Mouse (Mus musculus) liver, postnatal 0 days (tissue): ENCODE data around the gene Twf1. TPM values are rescaled to one million over a fixed set of nuclear protein-coding genes. Genes with fewer than 3 reads are reported as not detected.
A peak's percentile ranks its signal among the peaks of the same experiment; 100 is the strongest.

ENCODE experiments used
- ATAC-seq: fragments of 200-750 bp; cut with Nextera tagmentation; 2 replicates; pipeline ENCODE4 v1.8.0; 2017; ENCODE audit warnings: mild to moderate bottlenecking, moderate library complexity
- DNase-seq: peaks from one replicate; pipeline ENCODE4 v3.0.0-alpha.2; 2016
- H3K27ac ChIP-seq: fragments of 300-500 bp; sonication (generic); 2 replicates; pipeline ENCODE4 v1.5.1; 2014; ENCODE audit warnings: antibody characterized with exemption, moderate library complexity, mild to moderate bottlenecking, low read depth
- H3K27me3 ChIP-seq: fragments of 300-500 bp; sonication (generic); 2 replicates; pipeline ENCODE4 v1.6.1; 2014; ENCODE audit warnings: low read length, control low read depth, mixed read lengths; ENCODE audit not compliant: insufficient read depth
- H3K36me3 ChIP-seq: fragments of 300-500 bp; sonication (generic); replicated peaks from 2 replicates; pipeline ENCODE4 v1.6.1; 2014; ENCODE audit warnings: mild to moderate bottlenecking, control low read depth, low read length, moderate library complexity, mixed read lengths; ENCODE audit not compliant: insufficient read depth
- H3K4me1 ChIP-seq: fragments of 300-500 bp; sonication (generic); 2 replicates; pipeline ENCODE4 v1.6.1; 2014; ENCODE audit warnings: antibody characterized with exemption, mild to moderate bottlenecking, control low read depth; ENCODE audit not compliant: insufficient read depth
- H3K4me2 ChIP-seq: fragments of 300-500 bp; sonication (generic); 2 replicates; pipeline ENCODE4 v1.6.1; 2014; ENCODE audit warnings: low read depth, mild to moderate bottlenecking, low read length, moderate library complexity, mixed read lengths
- H3K4me3 ChIP-seq: fragments of 300-500 bp; sonication (generic); 2 replicates; pipeline ENCODE4 v1.5.1; 2014; ENCODE audit warnings: low read depth, low read length
- H3K9ac ChIP-seq: fragments of 300-500 bp; sonication (generic); replicated peaks from 2 replicates; pipeline ENCODE4 v1.6.1; 2014; ENCODE audit warnings: mild to moderate bottlenecking, moderate library complexity
- H3K9me3 ChIP-seq: fragments of 300-500 bp; sonication (generic); 2 replicates; pipeline ENCODE4 v1.6.1; 2016; ENCODE audit warnings: mild to moderate bottlenecking, control low read depth, low read length, mixed read lengths
- CTCF ChIP-seq: sonication (generic); IDR thresholded peaks from 2 replicates; pipeline ENCODE4 v1.5.1; 2016; ENCODE audit warnings: antibody characterized with exemption, low read depth
- EP300 ChIP-seq: IDR thresholded peaks from 2 replicates; pipeline ENCODE4 v1.6.1; 2016; ENCODE audit warnings: antibody characterized with exemption, low read depth, mild to moderate bottlenecking
- WGBS: fragments of 180-500 bp; shearing (Covaris S2); extraction: QIAGEN DNeasy Blood & Tissue Kit; methylation state at CpG from one replicate; pipeline ENCODE4 v1.1.7; 2014; ENCODE audit not compliant: insufficient replicate concordance; 5-methylcytosine and 5-hydroxymethylcytosine counted together
- polyA plus RNA-seq: library from polyadenylated mRNA; unstranded; fragments of >200 nt; fragmentation: Nextera tagmentation; extraction: Ambion mirVana; gene quantifications from 2 replicates; pipeline ENCODE4 v1.2.1, GENCODE M21; 2015

The Twf1 gene
- polyA plus RNA-seq, 1 experiment from 2014 or later: 31.2 TPM

DNA sequence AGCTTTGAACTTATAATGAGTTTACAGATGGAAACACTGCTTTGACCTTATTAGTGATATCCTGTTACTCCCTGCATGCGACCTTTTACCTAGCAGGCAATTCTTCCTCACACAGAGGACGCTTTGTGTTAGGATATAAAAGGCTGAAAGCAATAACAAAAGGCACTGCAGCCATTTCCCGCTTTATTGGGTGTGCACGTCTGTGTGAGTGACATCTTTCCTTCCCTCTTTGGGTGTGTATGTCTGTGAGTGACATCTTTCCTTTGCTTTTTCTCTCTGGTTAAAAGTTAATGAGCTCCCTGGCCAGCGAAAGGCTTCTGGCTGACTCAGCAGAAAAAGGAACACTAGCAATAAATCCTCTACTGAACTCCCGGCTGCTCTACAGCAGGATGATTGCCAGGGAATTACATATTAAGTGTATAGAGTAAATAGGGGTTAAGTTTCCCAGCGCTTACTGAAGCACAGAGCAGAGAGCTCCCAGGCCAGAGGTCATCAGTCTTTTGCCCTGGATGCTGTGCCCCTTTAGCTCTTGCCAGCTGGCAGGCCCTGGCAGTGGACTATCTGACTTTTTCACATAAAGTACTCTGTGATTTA, 7.6 kb downstream of the Twf1 start:
- H3K27ac ChIP-seq: no peak overlapping the region
- H3K4me3 ChIP-seq: no peak overlapping the region
- no peaks in the 10 kb centered on the region for H3K27me3 ChIP-seq
- TF ChIP-seq CTCF (no peak), EP300 (no peak)
- H3K36me3 ChIP-seq: peaks cover 68% of the 10 kb centered on the region
- H3K9ac ChIP-seq: no peak overlapping the region
- no peak overlapping the region for H3K4me2 ChIP-seq
- no peaks in the 10 kb centered on the region for H3K4me1 ChIP-seq
- 76% methylated on average over 7 of the region's 7 CpGs for WGBS
- DNase-seq: no peak
- ATAC-seq: peak; percentile 27; the same call in 1 of the 2 replicates
- H3K9me3 ChIP-seq: no peaks in the 10 kb centered on the region

DNA sequence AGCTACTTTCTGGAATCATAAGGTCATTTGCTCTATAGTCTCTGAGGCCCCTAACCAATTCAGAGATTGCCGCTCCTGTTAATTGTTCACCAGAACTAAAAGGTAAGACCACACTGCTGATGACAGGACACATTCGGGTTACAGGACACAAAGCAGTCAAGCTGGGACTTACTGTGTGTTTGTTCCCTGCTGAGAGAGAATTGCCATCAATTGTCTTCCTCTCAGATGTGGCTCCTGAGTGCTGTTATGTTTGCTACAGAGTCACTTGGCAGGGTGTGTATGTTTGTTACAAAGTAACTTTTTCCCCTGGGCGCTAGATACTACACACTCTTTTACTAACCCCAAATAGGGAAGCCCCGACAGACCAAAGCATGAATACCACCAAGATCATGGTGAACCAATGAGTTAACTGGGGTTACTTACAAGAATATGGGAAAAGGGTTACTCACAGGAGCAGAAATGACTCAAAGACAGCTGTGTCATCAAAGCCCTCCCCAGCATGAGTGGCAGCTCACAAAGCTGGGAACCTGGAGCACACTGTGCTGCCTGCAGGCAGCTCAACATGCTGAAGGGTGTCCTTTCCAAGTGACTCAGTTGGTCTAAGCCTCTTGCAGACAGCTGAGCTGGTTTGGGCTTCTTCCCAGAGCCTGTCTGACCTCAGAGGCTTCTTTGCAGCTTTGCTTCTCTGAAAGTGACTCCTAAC, 15.0 kb downstream of the Twf1 start:
- H3K4me3 ChIP-seq: no peak overlapping the region
- no peaks in the 10 kb centered on the region for H3K27me3 ChIP-seq
- no peaks in the 10 kb centered on the region for H3K4me1 ChIP-seq
- H3K27ac ChIP-seq: no peak overlapping the region
- H3K9me3 ChIP-seq: no peaks in the 10 kb centered on the region
- ATAC-seq: no peak
- DNase-seq: no peak
- peaks cover 7% of the 10 kb centered on the region; the same call in 1 of the 2 replicates for H3K36me3 ChIP-seq
- H3K4me2 ChIP-seq: no peak overlapping the region
- TF ChIP-seq EP300 (no peak), CTCF (no peak)
- H3K9ac ChIP-seq: no peak overlapping the region
- 59% methylated on average over 4 of the region's 4 CpGs for WGBS

DNA sequence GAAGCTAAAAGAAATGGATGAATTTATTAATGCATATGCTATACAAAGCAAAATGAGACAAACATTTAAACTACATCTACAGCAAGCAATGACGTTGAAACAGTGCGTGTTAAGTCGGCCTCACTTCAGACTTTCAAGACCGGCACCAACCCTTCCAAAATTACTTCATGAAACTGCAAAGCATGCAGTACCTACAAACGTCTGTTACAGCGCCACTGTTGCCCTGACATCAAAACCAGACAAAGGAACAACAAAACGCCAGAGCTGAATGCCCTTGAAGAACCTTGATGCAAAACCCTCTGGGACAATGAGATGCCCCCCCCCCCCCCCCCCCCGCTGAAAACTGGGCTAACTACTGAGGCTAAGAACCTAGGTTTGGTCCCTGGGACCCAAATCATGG, 16.9 kb downstream of the Twf1 start:
- no peak overlapping the region for H3K4me2 ChIP-seq
- H3K27me3 ChIP-seq: no peaks in the 10 kb centered on the region
- TF ChIP-seq CTCF (no peak), EP300 (no peak)
- H3K9ac ChIP-seq: no peak overlapping the region
- no peaks in the 10 kb centered on the region for H3K9me3 ChIP-seq
- no peaks in the 10 kb centered on the region for H3K4me1 ChIP-seq
- 67% methylated on average over 8 of the region's 8 CpGs for WGBS
- DNase-seq (no peak), ATAC-seq (no peak)
- no peak overlapping the region for H3K4me3 ChIP-seq
- no peak overlapping the region for H3K27ac ChIP-seq
- H3K36me3 ChIP-seq: 0 out of 2 replicates have a peak, but pooled peaks cover 3% of the 10 kb centered on the region

DNA sequence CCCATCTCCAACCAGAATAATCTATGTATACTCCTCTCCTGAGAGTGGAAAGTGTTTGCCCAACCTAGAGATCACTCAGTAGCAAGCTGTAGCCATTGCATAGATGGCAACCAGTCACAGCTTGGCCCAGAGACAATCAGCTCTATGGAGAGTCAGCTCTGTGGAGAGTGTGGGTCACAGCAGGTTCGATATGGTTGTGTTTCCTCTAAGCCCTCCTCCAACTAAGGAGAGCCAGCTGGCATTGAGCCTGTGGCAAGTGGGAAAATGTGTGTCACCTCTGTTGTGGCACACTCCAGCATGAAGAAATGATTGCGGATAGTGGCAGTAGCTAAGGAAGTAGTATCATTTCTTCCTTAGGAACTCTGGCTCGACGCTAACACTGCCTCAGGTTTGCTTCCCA, 18.2 kb downstream of the Twf1 start:
- H3K9ac ChIP-seq: no peak overlapping the region
- WGBS: 75% methylated on average over 4 of the region's 4 CpGs
- ATAC-seq: no peak
- no peaks in the 10 kb centered on the region for H3K36me3 ChIP-seq
- no peak overlapping the region for H3K4me3 ChIP-seq
- H3K4me2 ChIP-seq: no peak overlapping the region
- H3K27ac ChIP-seq: no peak overlapping the region
- H3K4me1 ChIP-seq: no peaks in the 10 kb centered on the region
- DNase-seq: no peak
- no peaks in the 10 kb centered on the region for H3K9me3 ChIP-seq
- TF ChIP-seq EP300 (no peak), CTCF (no peak)
- H3K27me3 ChIP-seq: no peaks in the 10 kb centered on the region

DNA sequence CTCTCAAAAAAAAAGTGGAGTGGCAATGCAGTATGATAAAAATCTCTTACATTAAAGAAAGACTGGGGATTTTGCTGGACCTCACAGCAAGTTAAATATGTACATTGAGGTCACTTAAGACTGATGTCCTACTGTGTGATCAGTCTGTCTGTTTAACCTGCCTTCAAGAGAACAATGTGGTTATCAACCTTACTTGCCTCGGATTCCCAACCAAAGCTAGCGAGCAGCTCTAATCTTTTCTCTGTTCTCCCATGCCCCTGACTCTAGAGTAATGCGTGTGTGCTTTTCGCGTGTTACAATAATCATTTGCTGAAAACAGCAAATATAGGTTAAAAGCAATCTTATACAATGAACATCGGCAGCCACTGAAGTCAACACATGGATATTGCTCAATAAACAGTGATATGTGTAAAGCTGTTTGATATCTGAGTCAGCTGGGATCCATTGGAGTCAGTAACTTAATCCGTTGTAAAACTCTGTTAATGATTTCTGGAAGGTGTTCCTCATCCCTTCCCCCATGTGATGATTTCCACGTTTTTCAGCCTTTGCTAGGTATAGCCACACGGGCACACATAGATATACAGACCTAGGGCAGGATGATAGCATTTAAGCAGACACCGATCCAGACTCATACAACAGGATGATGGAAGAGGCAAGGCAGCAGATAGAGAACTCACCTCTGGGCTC, 21.1 kb downstream of the Twf1 start:
- H3K4me2 ChIP-seq: peak overlapping the region; percentile 4; the same call in 1 of the 2 replicates
- WGBS: 62% methylated on average over 10 of the region's 10 CpGs
- H3K9me3 ChIP-seq: no peaks in the 10 kb centered on the region
- peaks cover 3% of the 10 kb centered on the region; the same call in 1 of the 2 replicates for H3K36me3 ChIP-seq
- no peak overlapping the region for H3K9ac ChIP-seq
- H3K27me3 ChIP-seq: no peaks in the 10 kb centered on the region
- H3K4me1 ChIP-seq: no peaks in the 10 kb centered on the region
- H3K4me3 ChIP-seq: no peak overlapping the region
- DNase-seq (no peak), ATAC-seq (peak; percentile 90)
- TF ChIP-seq EP300: no peak
- no peak for TF ChIP-seq CTCF
- H3K27ac ChIP-seq: 0 out of 2 replicates have a peak overlapping the region, but pooled peaks have one; percentile 31

DNA sequence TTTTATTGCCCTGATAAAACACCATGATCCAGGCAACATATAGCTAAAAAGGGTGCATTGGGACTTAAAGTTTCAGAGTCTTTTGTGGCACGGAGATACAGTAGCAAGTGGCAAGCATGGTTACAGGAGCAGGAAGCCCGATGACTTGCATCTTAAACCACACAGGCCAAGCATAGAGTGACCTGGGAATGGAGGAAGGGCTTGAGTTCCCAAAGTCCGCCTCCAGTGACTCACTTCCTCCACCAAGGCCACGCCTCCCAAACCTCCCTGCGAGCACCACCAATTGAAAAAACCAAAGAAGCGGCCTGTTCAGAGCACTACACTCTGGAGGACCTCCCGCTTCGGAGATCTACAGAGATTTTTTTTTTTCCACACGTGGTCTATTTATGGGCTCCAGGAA, 23.8 kb downstream of the Twf1 start:
- H3K36me3 ChIP-seq: peaks cover 13% of the 10 kb centered on the region; the same call in 1 of the 2 replicates
- H3K27ac ChIP-seq: no peak overlapping the region
- H3K4me3 ChIP-seq: no peak overlapping the region
- DNase-seq (no peak), ATAC-seq (peak; percentile 37; the same call in 1 of the 2 replicates)
- 60% methylated on average over 9 of the region's 9 CpGs for WGBS
- no peaks in the 10 kb centered on the region for H3K4me1 ChIP-seq
- H3K4me2 ChIP-seq: no peak overlapping the region
- TF ChIP-seq EP300 (no peak), CTCF (no peak)
- H3K27me3 ChIP-seq: no peaks in the 10 kb centered on the region
- H3K9ac ChIP-seq: no peak overlapping the region
- H3K9me3 ChIP-seq: no peaks in the 10 kb centered on the region
